Mouse (Mus musculus) brain, embryonic 14.5 days (tissue): ENCODE data around the gene Spic.

ENCODE experiments used
- CTCF ChIP-seq: fragments of 200-500 bp; IDR thresholded peaks from 2 replicates; pipeline ENCODE4 v1.5.1; 2012; ENCODE audit warnings: inconsistent platforms, mild to moderate bottlenecking, moderate library complexity, borderline replicate concordance; ENCODE audit not compliant: insufficient read depth, insufficient read length; ENCODE audit errors: extremely low read depth
- POLR2A ChIP-seq: fragments of 200-500 bp; IDR thresholded peaks from 2 replicates; pipeline ENCODE4 v1.6.1; 2012; ENCODE audit warnings: mild to moderate bottlenecking, inconsistent platforms, borderline replicate concordance; ENCODE audit not compliant: poor library complexity, insufficient read depth, insufficient read length, severe bottlenecking; ENCODE audit errors: extremely low read depth

DNA sequence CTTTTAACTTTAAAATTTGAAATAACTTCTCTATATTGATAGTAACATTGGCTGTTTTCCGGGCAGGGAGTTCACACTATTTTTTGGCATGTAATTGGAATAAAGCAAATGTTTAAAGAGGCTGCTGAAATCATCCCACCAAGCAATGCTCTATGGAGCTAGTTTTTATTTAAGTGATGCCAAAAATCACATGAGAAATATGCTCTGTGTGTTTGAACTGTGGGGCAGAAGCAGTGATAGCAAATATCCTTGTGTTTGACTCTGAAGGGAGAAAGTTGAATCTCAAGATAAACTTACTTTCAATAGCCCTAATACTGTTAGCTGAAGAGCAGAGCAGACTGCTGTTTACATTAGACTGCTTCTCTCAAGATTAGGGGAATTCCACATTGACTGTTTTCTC is 34.8 kb upstream of the Spic start:
- TF ChIP-seq CTCF, result no peak
- TF ChIP-seq POLR2A, result no peak
